Mouse (Mus musculus) kidney, embryonic 15.5 days (tissue): ENCODE data around the gene Susd4. TPM values are rescaled to one million over a fixed set of nuclear protein-coding genes. Genes with fewer than 3 reads are reported as not detected.

Source experiments
- ATAC-seq: fragments of 200-750 bp; cut with Nextera tagmentation; replicated peaks from 2 replicates; pipeline ENCODE4 v1.8.0; 2017; ENCODE audit warnings: moderate TSS enrichment; ENCODE audit not compliant: low FRiP score
- H3K27ac ChIP-seq: fragments of 300-500 bp; sonication (generic); 2 replicates; pipeline ENCODE4 v1.5.1; 2015; ENCODE audit warnings: mild to moderate bottlenecking, inconsistent platforms
- H3K27me3 ChIP-seq: fragments of 300-500 bp; sonication (generic); 2 replicates; pipeline ENCODE4 v1.6.1; 2015; ENCODE audit warnings: inconsistent platforms
- H3K36me3 ChIP-seq: fragments of 300-500 bp; sonication (generic); 2 replicates; pipeline ENCODE4 v1.6.1; 2015; ENCODE audit warnings: inconsistent platforms
- H3K4me1 ChIP-seq: fragments of 300-500 bp; sonication (generic); 2 replicates; pipeline ENCODE4 v1.6.1; 2015; ENCODE audit warnings: inconsistent platforms
- H3K4me2 ChIP-seq: fragments of 300-500 bp; sonication (generic); 2 replicates; pipeline ENCODE4 v1.6.1; 2015; ENCODE audit warnings: moderate library complexity, mild to moderate bottlenecking, inconsistent platforms
- H3K4me3 ChIP-seq: fragments of 300-500 bp; sonication (generic); replicated peaks from 2 replicates; pipeline ENCODE4 v1.5.1; 2015; ENCODE audit warnings: mild to moderate bottlenecking, inconsistent platforms
- H3K9ac ChIP-seq: fragments of 300-500 bp; sonication (generic); 2 replicates; pipeline ENCODE4 v1.6.1; 2015; ENCODE audit warnings: mild to moderate bottlenecking, inconsistent platforms
- H3K9me3 ChIP-seq: fragments of 300-500 bp; sonication (generic); replicated peaks from 2 replicates; pipeline ENCODE4 v1.6.1; 2016; ENCODE audit warnings: inconsistent platforms
- WGBS: fragments of 180-500 bp; shearing (Covaris S2); methylation state at CpG from one replicate; pipeline ENCODE4 v1.1.7; 2015; ENCODE audit warnings: mixed read lengths; 5-methylcytosine and 5-hydroxymethylcytosine counted together
- polyA plus RNA-seq: library from polyadenylated mRNA; unstranded; fragments of >200 nt; fragmentation: Nextera tagmentation; extraction: Ambion mirVana; gene quantifications from 2 replicates; pipeline ENCODE4 v1.2.1, GENCODE M21; 2015

Susd4 gene
- polyA plus RNA-seq, 1 experiment from 2014 or later, result 20.0 TPM

GRCm38 (mm10) chr1:182908050-182909036 lies 144.7 kb downstream of the Susd4 start:
- no peaks in the 10 kb centered on the region for H3K27me3 ChIP-seq
- WGBS, result 8% methylated on average over 14 of the region's 14 CpGs
- no peaks in the 10 kb centered on the region for H3K36me3 ChIP-seq
- H3K4me2 ChIP-seq, result peak overlapping the region; percentile 41
- no peak overlapping the region for H3K4me3 ChIP-seq
- peaks cover 5% of the 10 kb centered on the region; the same call in 1 of the 2 replicates for H3K9me3 ChIP-seq
- no peak overlapping the region for H3K9ac ChIP-seq
- peaks cover 24% of the 10 kb centered on the region for H3K4me1 ChIP-seq
- peak overlapping the region; percentile 79 for H3K27ac ChIP-seq
- peak; percentile 92 for ATAC-seq

DNA sequence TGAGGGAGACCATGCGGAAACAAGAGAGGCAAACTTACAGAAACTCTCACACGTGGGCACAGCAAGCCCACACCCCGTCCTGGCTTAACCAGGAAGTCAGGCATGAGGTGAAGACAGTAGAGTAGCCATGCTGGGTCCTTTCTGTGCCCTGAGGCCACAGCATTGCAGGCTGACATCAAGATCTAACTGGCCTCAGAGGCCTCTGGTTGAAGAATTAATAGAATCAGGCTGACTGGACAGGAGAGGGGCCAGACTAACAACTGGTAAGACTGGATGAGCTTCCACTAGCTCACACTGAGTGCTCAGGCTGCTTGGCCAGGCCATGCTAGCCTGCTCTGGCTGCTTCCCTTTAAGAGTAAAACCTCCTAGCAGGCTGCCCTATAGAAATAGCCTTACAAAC lies 145.4 kb downstream of the Susd4 start:
- H3K27ac ChIP-seq, result peak overlapping the region; percentile 79
- peaks cover 24% of the 10 kb centered on the region for H3K4me1 ChIP-seq
- H3K9me3 ChIP-seq, result peaks cover 5% of the 10 kb centered on the region; the same call in 1 of the 2 replicates
- 40% methylated on average over 3 of the region's 3 CpGs for WGBS
- no peak for ATAC-seq
- H3K4me2 ChIP-seq, result peak overlapping the region; percentile 41; the same call in 1 of the 2 replicates
- no peak overlapping the region for H3K4me3 ChIP-seq
- H3K36me3 ChIP-seq, result no peaks in the 10 kb centered on the region
- H3K27me3 ChIP-seq, result no peaks in the 10 kb centered on the region
- no peak overlapping the region for H3K9ac ChIP-seq

GRCm38 (mm10) chr1:182909596-182909995 lies 145.9 kb downstream of the Susd4 start:
- 82% methylated on average over 5 of the region's 5 CpGs for WGBS
- H3K27me3 ChIP-seq, result no peaks in the 10 kb centered on the region
- no peak overlapping the region for H3K4me2 ChIP-seq
- no peaks in the 10 kb centered on the region for H3K36me3 ChIP-seq
- ATAC-seq, result no peak
- no peak overlapping the region for H3K4me3 ChIP-seq
- peaks cover 24% of the 10 kb centered on the region for H3K4me1 ChIP-seq
- H3K27ac ChIP-seq, result 0 out of 2 replicates have a peak overlapping the region, but pooled peaks have one; percentile 79
- H3K9ac ChIP-seq, result no peak overlapping the region
- H3K9me3 ChIP-seq, result peaks cover 5% of the 10 kb centered on the region; the same call in 1 of the 2 replicates

- 61% methylated on average over 2 of the region's 2 CpGs for WGBS
- peaks cover 19% of the 10 kb centered on the region for H3K4me1 ChIP-seq
- H3K27ac ChIP-seq, result no peak overlapping the region
- no peak overlapping the region for H3K4me2 ChIP-seq
- H3K36me3 ChIP-seq, result no peaks in the 10 kb centered on the region
- no peak overlapping the region for H3K4me3 ChIP-seq
- ATAC-seq, result no peak
- peaks cover 5% of the 10 kb centered on the region; the same call in 1 of the 2 replicates for H3K9me3 ChIP-seq
- no peak overlapping the region for H3K9ac ChIP-seq
- no peaks in the 10 kb centered on the region for H3K27me3 ChIP-seq
These were observed 148.9 kb downstream of the Susd4 start for GRCm38 (mm10) chr1:182912591-182912990.

- H3K4me3 ChIP-seq, result no peak overlapping the region
- H3K36me3 ChIP-seq, result no peaks in the 10 kb centered on the region
- WGBS, result 66% methylated on average over 4 of the region's 4 CpGs
- no peak overlapping the region for H3K27ac ChIP-seq
- H3K9me3 ChIP-seq, result peaks cover 5% of the 10 kb centered on the region; the same call in 1 of the 2 replicates
- 0 out of 2 replicates have a peak, but pooled peaks have one; percentile 54 for ATAC-seq
- H3K9ac ChIP-seq, result no peak overlapping the region
- H3K4me2 ChIP-seq, result no peak overlapping the region
- H3K27me3 ChIP-seq, result no peaks in the 10 kb centered on the region
- H3K4me1 ChIP-seq, result peaks cover 9% of the 10 kb centered on the region
These were observed 150.7 kb downstream of the Susd4 start for GRCm38 (mm10) chr1:182914121-182914908.

- peaks cover 8% of the 10 kb centered on the region; the same call in 1 of the 2 replicates for H3K4me1 ChIP-seq
- WGBS, result 93% methylated on average over 5 of the region's 5 CpGs
- no peaks in the 10 kb centered on the region for H3K27me3 ChIP-seq
- H3K36me3 ChIP-seq, result no peaks in the 10 kb centered on the region
- peaks cover 5% of the 10 kb centered on the region; the same call in 1 of the 2 replicates for H3K9me3 ChIP-seq
- H3K27ac ChIP-seq, result no peak overlapping the region
- no peak overlapping the region for H3K9ac ChIP-seq
- H3K4me2 ChIP-seq, result no peak overlapping the region
- H3K4me3 ChIP-seq, result no peak overlapping the region
- ATAC-seq, result no peak
These were observed 152.5 kb downstream of the Susd4 start for GRCm38 (mm10) chr1:182916166-182916565.

GRCm38 (mm10) chr1:182918718-182919346 lies 155.2 kb downstream of the Susd4 start:
- H3K36me3 ChIP-seq, result no peaks in the 10 kb centered on the region
- no peak overlapping the region for H3K4me2 ChIP-seq
- H3K27me3 ChIP-seq, result no peaks in the 10 kb centered on the region
- H3K4me3 ChIP-seq, result no peak overlapping the region
- peaks cover 10% of the 10 kb centered on the region; the same call in 1 of the 2 replicates for H3K4me1 ChIP-seq
- 42% methylated on average over 8 of the region's 8 CpGs for WGBS
- H3K9ac ChIP-seq, result no peak overlapping the region
- no peak overlapping the region for H3K27ac ChIP-seq
- no peaks in the 10 kb centered on the region for H3K9me3 ChIP-seq
- no peak for ATAC-seq

DNA sequence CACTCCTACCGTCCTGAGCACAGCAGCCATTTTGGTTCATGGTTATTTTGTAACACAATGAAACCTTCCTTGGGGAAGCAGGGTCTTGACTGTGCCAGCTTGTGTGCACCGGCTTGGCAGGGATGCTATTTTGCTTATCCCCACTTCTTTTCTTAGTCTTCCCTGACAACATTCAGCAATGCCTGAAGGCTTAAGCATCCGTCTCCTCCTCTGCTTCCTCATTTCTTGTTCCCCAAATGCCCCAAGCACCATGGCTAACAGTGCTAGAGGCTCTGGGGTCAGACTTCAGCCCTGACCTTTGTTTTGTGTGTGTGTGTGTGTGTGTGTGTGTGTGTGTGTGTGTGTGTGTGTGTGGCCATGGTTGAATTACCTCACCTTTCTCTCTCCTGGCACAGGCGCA lies 159.2 kb downstream of the Susd4 start:
- H3K27me3 ChIP-seq, result no peaks in the 10 kb centered on the region
- H3K4me2 ChIP-seq, result no peak overlapping the region
- H3K36me3 ChIP-seq, result no peaks in the 10 kb centered on the region
- no peak for ATAC-seq
- H3K4me1 ChIP-seq, result peaks cover 10% of the 10 kb centered on the region; the same call in 1 of the 2 replicates
- WGBS, result 78% methylated on average over 4 of the region's 4 CpGs
- no peak overlapping the region for H3K9ac ChIP-seq
- H3K9me3 ChIP-seq, result no peaks in the 10 kb centered on the region
- H3K27ac ChIP-seq, result no peak overlapping the region
- no peak overlapping the region for H3K4me3 ChIP-seq

DNA sequence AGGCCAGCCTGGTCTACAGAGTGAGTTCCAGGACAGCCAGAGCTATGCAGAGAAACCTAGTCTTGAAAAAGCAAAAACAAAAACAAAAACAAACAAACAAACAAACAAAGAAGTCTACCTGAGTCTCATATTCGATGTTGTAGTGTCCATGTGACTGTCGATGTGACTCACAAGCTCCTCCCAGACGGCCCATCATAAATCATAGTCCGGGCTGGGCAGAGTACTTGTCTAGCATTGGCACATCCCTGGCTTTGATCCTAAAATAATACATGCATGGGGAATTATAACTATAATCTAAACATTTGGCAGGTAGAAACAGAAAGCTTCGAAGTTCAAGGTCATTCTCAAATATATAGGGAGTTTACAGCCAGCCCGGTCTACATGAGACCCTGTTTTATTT lies 162.8 kb downstream of the Susd4 start:
- Histone ChIP-seq H3K4me3 (no peak overlapping the region), H3K27me3 (no peaks in the 10 kb centered on the region), H3K36me3 (no peaks in the 10 kb centered on the region), H3K9ac (no peak overlapping the region), H3K27ac (no peak overlapping the region), H3K9me3 (no peaks in the 10 kb centered on the region), H3K4me1 (0 out of 2 replicates have a peak, but pooled peaks cover 3% of the 10 kb centered on the region), H3K4me2 (no peak overlapping the region)
- WGBS, result 81% methylated on average over 6 of the region's 6 CpGs
- no peak for ATAC-seq

DNA sequence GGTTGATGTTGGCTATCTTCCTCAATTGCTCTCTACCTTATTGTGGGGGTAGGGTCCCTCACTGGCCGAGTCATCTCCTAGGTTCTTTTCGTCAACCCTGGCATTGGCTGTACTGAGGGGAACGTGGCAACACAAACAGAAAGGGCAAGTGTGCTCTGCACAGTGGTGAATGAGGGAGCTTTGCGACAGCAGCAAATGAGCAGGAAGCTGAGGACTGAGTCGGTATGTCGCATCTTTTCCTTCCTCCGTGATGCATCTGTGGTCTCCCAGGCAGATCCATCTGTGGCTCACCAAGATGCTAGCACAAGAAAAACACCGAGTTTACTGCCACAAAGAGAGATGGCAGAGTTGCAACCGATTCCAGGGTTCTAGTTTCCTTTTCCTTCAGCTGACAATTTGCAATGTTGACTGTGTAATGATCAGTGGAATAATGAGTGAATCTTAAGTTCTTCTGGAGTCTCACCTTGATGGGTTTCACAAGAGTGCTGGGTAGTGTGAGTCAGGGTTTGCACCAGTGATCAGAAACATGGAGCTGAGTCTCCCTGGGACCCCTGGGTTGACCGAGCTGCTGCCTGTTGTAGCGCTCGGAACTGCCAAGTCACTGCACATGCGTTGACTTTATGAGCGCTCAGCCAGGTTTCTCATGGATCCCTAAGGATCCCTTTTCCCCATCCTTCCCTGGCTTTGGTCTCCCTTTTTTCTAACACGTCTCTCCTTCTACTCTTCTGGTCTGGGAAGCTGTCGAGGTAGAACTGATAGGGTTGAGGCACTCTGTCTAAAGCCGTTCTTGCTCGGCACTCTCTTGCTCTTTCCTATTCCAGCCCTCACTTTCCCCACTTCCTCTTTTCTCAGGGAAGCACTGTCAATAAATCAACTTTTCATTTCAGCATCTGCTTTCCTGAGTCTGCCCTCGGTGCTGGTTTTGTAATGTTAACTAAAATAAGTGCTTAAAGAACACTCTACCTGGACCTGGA lies 164.5 kb downstream of the Susd4 start:
- H3K27ac ChIP-seq, result no peak overlapping the region
- 71% methylated on average over 19 of the region's 19 CpGs for WGBS
- H3K4me2 ChIP-seq, result no peak overlapping the region; the same call in 1 of the 2 replicates

More for the DNA sequence above, 164.5 kb downstream of the Susd4 start:
- Histone ChIP-seq H3K27me3 (no peaks in the 10 kb centered on the region), H3K36me3 (no peaks in the 10 kb centered on the region), H3K4me3 (no peak overlapping the region), H3K9ac (no peak overlapping the region), H3K4me1 (no peaks in the 10 kb centered on the region), H3K9me3 (no peaks in the 10 kb centered on the region)
- no peak for ATAC-seq
